Mouse (Mus musculus) embryonic fibroblast, embryonic 13.5 days (primary cell): ENCODE results near the gene Nup43.

ENCODE experiments used
- CTCF ChIP-seq: IDR thresholded peaks from 2 replicates; pipeline ENCODE4 v1.5.1; 2011; ENCODE audit warnings: mild to moderate bottlenecking, control low read depth, low read length, moderate library complexity, borderline replicate concordance; ENCODE audit not compliant: insufficient read depth
- POLR2A ChIP-seq: IDR thresholded peaks from 2 replicates; pipeline ENCODE4 v1.6.1; 2011; ENCODE audit warnings: low read depth, mild to moderate bottlenecking, control low read depth, low read length, moderate library complexity

GRCm38 (mm10) chr10:7619821-7620241, 47.5 kb upstream of the Nup43 start:
- TF ChIP-seq POLR2A (no peak), CTCF (no peak)
